Mouse (Mus musculus): ENCODE data around the gene Mmp23. TPM values are rescaled to one million over a fixed set of nuclear protein-coding genes. Genes with fewer than 3 reads are reported as not detected.
"Not testable (repeated sequence)": the region's sequence is repeated elsewhere in the genome, so short reads cannot be mapped to it uniquely, and the experiment has no call there.

Gene Mmp23
- polyA plus RNA-seq, 1 experiment, result 22.4 TPM

- TF ChIP-seq POLR2A (IDR thresholded peaks at IDR 0.05; ENCODE audit: low read depth, low read length) (no peak), CTCF (conservative IDR thresholded peaks at IDR 0.05; ENCODE audit: insufficient read depth, insufficient read length, low read depth, low read length) (no peak)
- peak overlapping the region; percentile 83 for H3K27ac ChIP-seq (ENCODE audit: insufficient read depth, low read depth, low read length)
These were observed 7.5 kb downstream of the Mmp23 start for GRCm38 (mm10) chr4:155645721-155646120.

GRCm38 (mm10) chr4:155645308-155645707 is 7.9 kb downstream of the Mmp23 start, which contains the start of gene Gm10563:
TSS of gene Gm10563 (minus strand) at chr4:155645408.
- not testable (repeated sequence) for H3K4me1 ChIP-seq (ENCODE audit: control insufficient read depth, insufficient read depth, low read length); DNase-seq; H3K27me3 ChIP-seq (replicated peaks; ENCODE audit: control insufficient read depth, insufficient read depth, low read length); H3K36me3 ChIP-seq (ENCODE audit: control insufficient read depth, insufficient read depth, low read length); H3K4me3 ChIP-seq (ENCODE audit: insufficient read depth, low read depth, low read length)
- WGBS, result 98% methylated on average over 2 of the region's 2 CpGs
- peak within 1 kb of the TSS; percentile 83 for H3K27ac ChIP-seq (ENCODE audit: insufficient read depth, low read depth, low read length)

More at GRCm38 (mm10) chr4:155645721-155646120, 7.5 kb downstream of the Mmp23 start:
- peak; percentile 61 for DNase-seq
- Histone ChIP-seq H3K36me3 (ENCODE audit: control insufficient read depth, insufficient read depth, low read length) (peaks cover 7% of the 10 kb centered on the region), H3K4me1 (ENCODE audit: control insufficient read depth, insufficient read depth, low read length) (peaks cover 5% of the 10 kb centered on the region; the same call in 1 of the 2 replicates), H3K27me3 (replicated peaks; ENCODE audit: control insufficient read depth, insufficient read depth, low read length) (no peaks in the 10 kb centered on the region), H3K4me3 (ENCODE audit: insufficient read depth, low read depth, low read length) (no peak overlapping the region)
- WGBS, result 63% methylated on average over 5 of the region's 5 CpGs

GRCm38 (mm10) chr4:155643531-155643930 is 9.7 kb downstream of the Mmp23 start:
- peak; percentile 75 for DNase-seq
- TF ChIP-seq CTCF (conservative IDR thresholded peaks at IDR 0.05; ENCODE audit: insufficient read depth, insufficient read length, low read depth, low read length) (no peak), POLR2A (IDR thresholded peaks at IDR 0.05; ENCODE audit: low read depth, low read length) (no peak)
- H3K27me3 ChIP-seq (replicated peaks; ENCODE audit: control insufficient read depth, insufficient read depth, low read length), result no peaks in the 10 kb centered on the region
- H3K36me3 ChIP-seq (ENCODE audit: control insufficient read depth, insufficient read depth, low read length), result peaks cover 11% of the 10 kb centered on the region
- peak overlapping the region; percentile 86 for H3K27ac ChIP-seq (ENCODE audit: insufficient read depth, low read depth, low read length)
- 62% methylated on average over 1 of the region's 1 CpGs for WGBS
- no peak overlapping the region for H3K4me3 ChIP-seq (ENCODE audit: insufficient read depth, low read depth, low read length)
- peaks cover 5% of the 10 kb centered on the region; the same call in 1 of the 2 replicates for H3K4me1 ChIP-seq (ENCODE audit: control insufficient read depth, insufficient read depth, low read length)

GRCm38 (mm10) chr4:155635766-155636499 is 17.3 kb downstream of the Mmp23 start:
- peak; percentile 58 for DNase-seq
- Histone ChIP-seq H3K27ac (ENCODE audit: insufficient read depth, low read depth, low read length) (no peak overlapping the region), H3K27me3 (replicated peaks; ENCODE audit: control insufficient read depth, insufficient read depth, low read length) (no peaks in the 10 kb centered on the region), H3K4me3 (ENCODE audit: insufficient read depth, low read depth, low read length) (no peak overlapping the region), H3K36me3 (ENCODE audit: control insufficient read depth, insufficient read depth, low read length) (peaks cover 18% of the 10 kb centered on the region), H3K4me1 (ENCODE audit: control insufficient read depth, insufficient read depth, low read length) (no peaks in the 10 kb centered on the region; the same call in 1 of the 2 replicates)
- TF ChIP-seq POLR2A (IDR thresholded peaks at IDR 0.05; ENCODE audit: low read depth, low read length) (no peak), CTCF (conservative IDR thresholded peaks at IDR 0.05; ENCODE audit: insufficient read depth, insufficient read length, low read depth, low read length) (no peak)

GRCm38 (mm10) chr4:155630267-155630666 is 22.9 kb downstream of the Mmp23 start:
- H3K27me3 ChIP-seq (replicated peaks; ENCODE audit: control insufficient read depth, insufficient read depth, low read length), result no peaks in the 10 kb centered on the region
- no peak for TF ChIP-seq POLR2A (IDR thresholded peaks at IDR 0.05; ENCODE audit: low read depth, low read length)
- TF ChIP-seq CTCF (conservative IDR thresholded peaks at IDR 0.05; ENCODE audit: insufficient read depth, insufficient read length, low read depth, low read length), result no peak
- no peak overlapping the region for H3K27ac ChIP-seq (ENCODE audit: insufficient read depth, low read depth, low read length)
- H3K36me3 ChIP-seq (ENCODE audit: control insufficient read depth, insufficient read depth, low read length), result peaks cover 6% of the 10 kb centered on the region
- 65% methylated on average over 6 of the region's 6 CpGs for WGBS
- no peak for DNase-seq
- peaks cover under 1% of the 10 kb centered on the region; the same call in 1 of the 2 replicates for H3K4me1 ChIP-seq (ENCODE audit: control insufficient read depth, insufficient read depth, low read length)
- no peak overlapping the region for H3K4me3 ChIP-seq (ENCODE audit: insufficient read depth, low read depth, low read length)

GRCm38 (mm10) chr4:155624338-155625291 is 28.6 kb downstream of the Mmp23 start, which contains the start of gene Cdk11b:
TSS of gene Cdk11b (plus strand) at chr4:155624854.
- Histone ChIP-seq H3K27me3 (replicated peaks; ENCODE audit: control insufficient read depth, insufficient read depth, low read length) (no peaks in the 10 kb centered on the region), H3K4me1 (ENCODE audit: control insufficient read depth, insufficient read depth, low read length) (peaks cover 2% of the 10 kb centered on the region; the same call in 1 of the 2 replicates), H3K36me3 (ENCODE audit: control insufficient read depth, insufficient read depth, low read length) (no peaks in the 10 kb centered on the region; the same call in none of the 2 replicates), H3K27ac (ENCODE audit: insufficient read depth, low read depth, low read length) (peak within 1 kb of the TSS; percentile 79), H3K4me3 (ENCODE audit: insufficient read depth, low read depth, low read length) (peak within 1 kb of the TSS; percentile 79)
- WGBS, result under 1% methylated on average over 84 of the region's 84 CpGs
- peak; percentile 54 for TF ChIP-seq POLR2A (IDR thresholded peaks at IDR 0.05; ENCODE audit: low read depth, low read length)
- TF ChIP-seq CTCF (conservative IDR thresholded peaks at IDR 0.05; ENCODE audit: insufficient read depth, insufficient read length, low read depth, low read length), result no peak
- peak; percentile 98 for DNase-seq
